Mouse (Mus musculus) adrenal gland, postnatal 25 days (tissue): ENCODE results near the gene Mvp. TPM values are rescaled to one million over a fixed set of nuclear protein-coding genes. Genes with fewer than 3 reads are reported as not detected.

Experiments
- DNase-seq: peaks from one replicate; pipeline ENCODE4 v3.0.0; 2021; ENCODE audit warnings: mixed read lengths
- long read RNA-seq: library from polyadenylated mRNA; stranded (forward); transcript quantifications from one replicate; pipeline ENCODE4 v2.0.0, GENCODE M21; 2021
- total RNA-seq: library from RNA; stranded (reverse); gene quantifications from 2 replicates; pipeline ENCODE4 v1.2.3, GENCODE M21; 2021

Mvp gene
- total RNA-seq: 102 and 118 TPM in 2 replicates
- long read RNA-seq, transcript Mvp-202 (15 exons, 2,837 nt): major isoform, 77 of 118 reads
- long read RNA-seq, partial matches to known transcripts: 37 of 118 reads
- long read RNA-seq, other reads (novel, unspliced or antisense): 4 of 118 reads

DNA sequence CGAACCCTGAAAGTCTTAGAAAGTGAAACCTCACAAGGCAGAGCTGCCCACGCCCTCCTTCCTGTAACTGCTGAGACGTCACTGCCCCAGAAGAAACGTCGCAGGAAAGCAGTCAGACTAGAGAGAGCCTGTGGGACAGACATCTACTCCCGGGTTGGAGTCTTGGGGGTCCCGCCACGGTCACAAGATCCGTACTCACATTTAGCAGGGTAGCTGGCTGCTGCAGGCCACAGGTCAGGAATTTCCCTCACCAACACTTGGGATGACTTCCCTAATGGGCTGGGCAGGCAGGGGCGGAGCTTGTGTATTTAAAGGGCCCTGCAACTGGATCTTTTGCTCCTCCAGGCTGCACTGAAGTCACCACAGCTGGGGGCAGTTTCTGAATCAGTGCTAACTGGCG, at the start of gene Mvp:
Mvp (minus strand) TSS at position 302 of the 400 bp plus-strand sequence.
- peak; percentile 67 for DNase-seq

DNA sequence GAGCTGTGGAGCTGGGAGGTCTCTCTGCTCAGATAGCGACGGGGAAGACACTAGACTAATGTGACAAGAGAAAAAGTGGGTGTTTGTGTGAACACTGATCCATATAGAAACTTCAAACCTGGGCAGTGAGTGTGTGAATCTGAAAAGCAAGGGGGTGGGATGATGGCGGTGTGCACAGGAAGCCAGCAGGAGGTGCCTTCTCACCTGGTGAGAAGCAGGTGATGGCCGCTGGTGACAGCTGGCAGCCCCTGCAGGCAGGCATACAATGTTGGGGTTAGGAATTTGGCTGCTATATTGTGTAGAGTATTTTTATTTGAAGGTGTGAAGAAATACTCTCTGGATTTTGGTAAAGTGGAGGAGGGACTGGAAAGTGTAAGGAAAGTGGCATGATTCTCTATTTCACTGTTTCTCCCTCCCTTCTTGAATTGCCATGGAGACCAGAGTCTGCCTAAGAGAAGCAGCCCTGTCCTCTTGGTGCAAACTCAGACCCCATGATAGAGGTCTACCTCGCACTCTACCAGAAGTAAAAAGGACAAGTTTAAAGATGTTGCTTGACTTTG, 40.7 kb upstream of the Mvp start:
- DNase-seq: no peak

DNA sequence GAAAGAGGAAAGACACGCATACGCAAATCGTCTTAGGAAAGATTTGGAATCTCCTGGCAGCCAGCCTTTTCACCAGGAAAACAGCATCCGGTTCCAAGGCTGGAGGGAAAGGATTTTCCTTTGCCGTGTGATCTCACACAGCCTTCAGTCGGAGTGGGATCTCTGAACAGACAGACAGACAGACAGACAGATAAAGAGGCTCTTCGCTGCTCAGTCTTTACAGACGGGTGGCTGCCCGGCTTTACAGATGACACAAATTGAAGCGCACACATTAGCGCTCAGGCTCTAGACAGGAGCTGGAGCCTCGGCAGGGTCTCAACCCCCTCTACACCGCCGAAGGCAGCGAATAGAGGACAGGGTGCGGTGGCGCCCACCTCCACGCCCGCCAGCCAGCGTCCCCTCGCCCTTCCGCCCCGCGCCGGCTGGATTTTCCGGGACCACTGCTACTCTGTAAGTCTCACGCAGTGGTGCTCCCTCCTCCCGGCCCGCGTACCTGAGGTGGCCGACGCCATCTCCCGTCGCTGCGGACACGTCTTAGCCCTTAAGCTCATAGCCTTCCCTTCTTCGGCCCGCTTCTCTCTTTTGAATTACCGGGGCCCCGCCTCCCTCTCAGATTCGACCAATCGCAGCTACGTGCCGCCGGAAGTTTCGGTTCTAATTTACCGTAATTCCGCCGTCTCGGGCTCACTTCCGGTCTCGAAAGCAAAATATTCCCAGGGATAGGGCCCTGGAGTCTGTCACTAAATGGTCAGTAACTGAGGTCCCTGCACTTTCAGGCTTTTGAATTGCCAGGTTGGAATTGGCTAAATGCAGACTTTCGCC, 27.6 kb upstream of the Mvp start, which contains the start of gene Kif22:
Kif22 (minus strand) TSS at position 621 of the 822 bp plus-strand sequence.
- peak; percentile 88 for DNase-seq

DNA sequence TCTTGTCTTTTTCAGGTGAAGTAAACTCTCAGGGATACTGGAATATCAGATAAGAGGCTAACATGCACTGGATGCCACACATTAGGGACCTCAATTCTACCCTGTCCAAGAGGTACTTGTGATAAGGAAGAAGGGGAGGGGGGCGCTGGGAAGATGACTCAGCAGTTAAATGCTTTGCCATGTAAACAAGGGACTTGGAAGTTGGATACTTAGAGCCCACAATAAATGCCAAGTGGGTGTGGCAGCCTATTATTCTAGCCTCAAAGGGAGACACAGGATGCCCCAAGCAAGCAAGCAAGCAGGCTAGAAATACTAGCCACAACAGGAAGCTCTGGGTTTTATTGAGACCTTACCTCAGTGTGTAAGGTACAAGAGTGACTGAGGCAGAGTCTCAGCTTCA, 16.8 kb upstream of the Mvp start:
- DNase-seq: no peak

- DNase-seq: no peak
These were observed 15.8 kb upstream of the Mvp start for GRCm38 (mm10) chr7:127030172-127030571.

DNA sequence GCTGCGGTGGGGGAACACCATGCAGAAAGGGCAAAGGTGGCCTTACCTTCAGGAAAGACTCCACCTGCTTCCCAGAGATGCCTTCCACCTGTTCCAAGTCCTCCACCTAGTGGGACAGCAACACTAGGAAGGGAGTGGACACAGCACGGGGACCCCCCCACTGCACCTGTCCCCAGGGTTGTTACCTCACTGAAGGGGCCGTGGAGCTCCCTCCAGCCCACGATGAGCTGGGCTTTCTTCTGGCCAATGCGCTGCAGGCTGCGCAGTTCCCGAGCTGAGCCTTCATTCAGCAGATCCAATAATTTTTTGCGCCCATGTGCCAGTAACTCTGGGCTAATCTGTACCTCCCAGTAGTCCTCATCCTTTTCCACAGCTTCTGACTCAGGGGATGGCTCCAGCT, 13.5 kb upstream of the Mvp start:
- no peak for DNase-seq

- DNase-seq: peak; percentile 98
These were observed 12.7 kb upstream of the Mvp start, which contains the start of gene Maz for GRCm38 (mm10) chr7:127026984-127027726. Gene Maz (minus strand): TSS chr7:127027037.

DNA sequence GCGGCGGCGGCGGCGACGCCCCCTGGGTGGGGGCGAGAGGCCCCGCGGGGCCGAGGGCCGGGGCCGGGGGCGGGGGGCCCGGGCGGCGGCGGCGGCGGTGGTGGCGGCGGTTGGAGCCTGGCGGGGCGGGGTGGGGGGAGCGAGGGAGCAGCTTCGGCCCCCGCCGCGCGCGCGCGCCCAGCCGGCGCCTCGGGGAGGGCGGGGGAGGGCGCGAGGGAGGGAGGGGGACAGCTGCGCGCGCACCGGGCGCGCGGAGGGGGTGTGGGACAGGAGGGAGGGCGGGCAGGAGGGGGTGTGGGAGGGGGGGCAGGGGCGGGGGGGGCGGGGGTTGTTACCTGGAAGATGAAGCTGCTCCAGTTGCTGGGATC, 12.2 kb upstream of the Mvp start:
- DNase-seq: peak; percentile 91

DNA sequence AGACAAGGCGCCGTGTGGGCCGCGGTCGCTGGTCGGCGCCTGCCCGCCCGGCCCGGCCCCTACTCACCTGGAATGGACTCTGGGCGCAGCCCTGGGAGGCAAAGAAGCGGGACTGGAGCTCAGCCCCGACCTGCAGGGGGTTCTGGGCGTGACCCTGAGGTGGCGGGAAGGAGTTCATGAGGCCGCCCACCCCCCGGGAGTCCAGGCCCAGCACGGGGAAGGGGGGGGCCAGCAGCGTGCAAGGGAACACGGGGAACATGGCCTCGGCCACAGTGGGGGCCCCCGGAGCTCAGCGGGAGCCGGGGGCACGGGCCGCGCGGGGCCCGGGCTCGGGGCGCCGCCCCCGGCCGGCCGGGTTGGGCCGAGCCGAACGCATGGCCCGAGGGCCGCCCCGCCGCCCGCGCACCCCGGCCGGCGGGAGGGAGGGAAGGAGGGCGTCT, 11.8 kb upstream of the Mvp start:
- DNase-seq: peak; percentile 63

DNA sequence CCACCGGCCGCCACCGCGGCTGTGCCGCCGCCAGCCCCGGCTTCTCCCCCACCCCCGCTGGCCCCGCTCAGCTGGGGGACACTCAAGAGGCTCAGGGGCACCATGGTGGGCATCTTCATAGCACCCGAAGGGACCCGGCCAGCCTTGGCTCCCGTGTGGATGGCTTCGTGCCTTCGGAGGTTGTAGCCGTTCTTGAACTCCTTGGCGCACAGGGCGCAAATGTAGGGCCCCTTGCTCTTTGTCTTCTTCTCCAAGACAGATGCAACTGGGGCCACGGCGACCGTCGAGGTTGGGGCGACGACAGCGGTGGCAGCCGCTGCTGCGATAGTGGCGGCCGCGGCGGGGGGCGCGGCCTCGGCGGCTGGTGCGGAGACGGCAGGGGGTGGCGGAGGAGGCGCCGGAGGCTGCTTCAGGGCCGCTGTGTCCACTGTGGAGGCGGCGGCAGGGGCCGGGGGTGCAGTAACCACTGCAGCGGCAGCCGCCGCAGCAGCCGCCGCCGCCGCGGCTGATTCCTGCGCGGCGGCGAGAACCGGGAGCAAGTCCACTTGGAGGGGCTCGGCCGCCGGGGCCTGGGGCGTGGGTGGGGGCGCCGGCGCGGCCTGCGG, 11.2 kb upstream of the Mvp start:
- peak; percentile 65 for DNase-seq

DNA sequence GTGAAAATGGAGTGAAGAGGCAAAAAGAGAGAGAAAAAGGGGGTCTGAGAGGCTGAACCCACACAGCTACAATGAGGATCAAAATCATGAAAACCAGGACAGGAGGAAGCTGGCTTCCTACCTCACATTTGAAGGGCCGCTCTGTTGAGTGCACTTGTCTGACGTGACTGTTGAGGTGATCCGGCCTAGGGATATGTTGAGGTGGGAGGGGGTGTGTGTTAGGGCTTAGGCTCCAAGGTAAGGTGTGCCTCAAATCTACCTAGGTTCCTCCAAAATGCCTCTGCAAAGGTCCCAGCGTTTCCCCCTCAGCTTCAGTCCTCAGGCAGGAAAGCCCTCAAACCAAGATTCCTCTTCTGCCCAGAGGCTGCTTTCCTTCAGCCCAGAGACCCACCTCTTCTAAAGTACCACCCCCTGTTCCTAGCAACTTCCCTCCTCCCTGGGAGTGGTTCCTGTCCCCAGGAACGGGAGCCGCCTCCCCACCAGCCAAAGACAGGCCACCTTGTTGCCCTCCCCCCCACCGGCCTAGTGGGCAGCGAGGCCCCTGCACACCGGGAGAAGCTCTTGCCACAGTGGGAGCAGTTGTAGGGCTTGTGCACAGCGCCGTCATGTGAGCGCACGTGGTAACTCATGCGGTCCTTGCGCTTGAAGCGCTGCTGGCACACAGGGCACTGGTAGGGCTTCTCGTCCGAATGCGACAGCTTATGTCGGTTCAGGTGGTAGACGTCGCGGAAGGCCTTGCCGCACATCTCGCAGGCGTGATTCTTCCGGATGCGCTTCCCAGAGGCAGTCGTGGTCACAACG, 10.5 kb upstream of the Mvp start:
- DNase-seq: peak; percentile 72

DNA sequence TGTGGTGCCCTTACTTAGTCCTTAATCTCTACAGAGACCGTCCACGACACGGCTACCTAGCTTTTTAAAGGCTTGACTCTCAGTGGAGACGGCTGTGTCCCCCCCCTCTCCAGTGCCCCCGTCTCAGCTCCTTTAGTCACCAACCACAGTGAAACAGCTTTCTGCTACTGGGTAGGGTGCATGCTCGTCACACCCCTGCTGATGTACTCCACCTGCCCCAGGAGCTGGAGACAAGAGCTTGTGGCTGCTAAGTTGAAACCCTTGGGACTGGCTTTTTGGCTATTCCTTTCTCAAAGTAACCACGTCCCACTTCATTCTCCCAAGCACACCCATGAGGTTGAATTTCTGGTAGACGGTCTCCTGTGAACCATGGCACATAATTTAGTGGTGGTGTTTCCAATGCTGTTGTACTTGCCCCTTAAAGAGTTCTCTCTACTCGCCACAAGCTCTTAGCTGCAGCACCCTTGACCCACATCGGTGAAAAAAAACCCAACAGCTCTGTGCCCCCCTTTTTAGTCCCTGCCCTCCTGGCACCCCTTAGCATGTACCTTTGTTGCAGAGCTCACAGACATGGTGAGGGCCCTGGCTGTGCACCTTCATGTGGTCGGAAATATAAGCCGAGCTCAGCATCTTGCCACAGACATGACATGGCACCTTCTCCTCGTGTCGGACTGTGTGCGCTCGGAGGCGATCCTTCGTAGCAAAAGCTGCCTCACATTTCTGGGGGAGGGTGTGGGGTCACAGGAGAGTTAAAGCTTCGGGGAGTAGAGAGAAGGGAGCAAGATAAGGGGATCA, 9.7 kb upstream of the Mvp start:
- no peak for DNase-seq

- DNase-seq: no peak
These were observed 8.9 kb upstream of the Mvp start for GRCm38 (mm10) chr7:127023272-127023691.

DNA sequence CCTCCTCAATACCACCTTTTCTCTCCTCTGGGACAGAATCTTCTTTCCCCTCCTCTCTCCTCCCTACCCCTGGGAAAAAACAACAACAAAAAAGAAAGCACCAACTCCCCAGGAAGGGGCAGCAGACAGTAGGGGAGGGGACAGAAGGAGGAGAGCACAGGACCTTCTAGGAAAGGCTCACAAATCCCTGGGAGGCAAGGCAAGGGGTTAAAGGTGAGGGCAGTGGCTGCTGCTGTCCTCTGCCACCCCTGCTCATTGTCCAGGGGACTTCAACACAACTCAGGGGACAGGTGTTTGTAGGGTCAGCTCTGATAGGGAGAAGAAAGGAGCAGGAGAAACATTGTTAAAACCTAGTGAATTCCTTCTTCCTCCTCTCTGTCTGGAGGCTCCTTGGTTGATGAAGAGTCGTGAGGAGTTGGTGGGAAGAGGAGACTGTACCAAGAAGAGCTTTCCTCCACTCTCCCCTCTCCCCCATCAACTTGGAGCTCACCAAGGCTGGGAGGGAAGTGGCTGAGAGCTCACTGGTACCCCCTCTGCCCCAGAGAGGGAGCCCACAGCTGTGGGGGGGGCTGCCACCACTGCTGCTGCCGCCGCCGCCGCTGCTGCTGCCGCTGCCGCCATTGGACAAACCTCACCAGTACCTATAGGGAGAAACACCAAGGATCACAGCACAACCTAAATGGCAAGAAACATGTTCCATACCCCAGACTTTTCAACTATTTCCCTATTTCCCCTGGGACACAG, 8.3 kb upstream of the Mvp start:
- DNase-seq: no peak

GRCm38 (mm10) chr7:127021563-127022527, 7.4 kb upstream of the Mvp start:
- DNase-seq: no peak

DNA sequence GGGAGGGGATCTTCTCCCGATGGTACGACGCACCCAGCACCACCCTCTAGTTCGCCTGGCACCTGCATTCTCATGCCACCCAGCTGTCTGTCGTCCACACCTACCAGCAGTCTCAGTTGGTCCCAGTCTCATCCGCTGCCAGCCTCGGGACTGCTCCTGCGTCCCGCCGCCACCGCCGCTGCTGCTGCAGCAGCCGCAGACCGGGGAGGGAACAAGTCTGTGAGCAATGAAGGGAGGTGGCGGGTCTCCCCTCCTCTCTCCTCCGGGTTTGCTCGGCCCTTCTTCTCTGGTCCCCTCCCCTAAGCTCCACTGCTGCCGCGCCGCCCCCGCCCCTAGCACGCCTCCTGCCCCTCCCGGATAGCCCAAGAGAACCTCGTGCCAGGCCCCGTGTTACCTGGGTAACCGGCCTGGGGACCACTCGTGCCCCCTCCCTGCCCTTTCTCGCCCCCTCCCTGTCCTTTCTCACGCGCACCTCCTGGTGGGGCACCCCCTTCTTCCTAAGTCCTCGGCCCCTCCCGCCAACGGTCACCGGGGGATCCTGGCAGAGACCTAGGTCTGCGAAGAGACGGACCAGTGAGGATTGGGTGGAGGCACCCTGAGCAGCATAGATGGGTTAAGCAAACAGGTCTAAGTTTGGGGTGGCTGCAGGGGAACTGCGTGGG, 6.6 kb upstream of the Mvp start, which contains the start of the genes Gm42742 and Prrt2:
Gm42742 (minus strand) TSS at position 197 of the 662 bp plus-strand sequence.
Prrt2 (minus strand) TSS at position 311 of the 662 bp plus-strand sequence.
- peak; percentile 54 for DNase-seq

DNA sequence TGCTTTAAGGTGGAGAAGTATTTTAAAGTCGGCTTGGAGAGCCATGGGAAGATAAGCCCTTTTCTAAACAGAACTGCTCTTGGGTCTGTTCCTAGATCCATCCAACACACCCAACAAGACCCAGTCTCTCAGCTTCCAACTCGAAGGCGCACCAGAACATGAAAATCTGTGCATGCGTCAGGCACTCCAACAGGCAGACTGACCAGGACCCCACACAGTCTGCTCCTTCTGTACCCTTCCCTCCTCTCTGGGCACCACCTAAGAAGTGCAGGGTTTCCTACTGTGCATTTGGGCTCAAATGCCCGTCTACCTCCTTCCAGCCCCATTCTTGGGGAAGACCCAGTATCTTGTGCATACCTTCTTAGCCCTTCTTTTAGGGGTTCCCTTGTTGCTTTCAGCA, 6.1 kb upstream of the Mvp start:
- DNase-seq: no peak

DNA sequence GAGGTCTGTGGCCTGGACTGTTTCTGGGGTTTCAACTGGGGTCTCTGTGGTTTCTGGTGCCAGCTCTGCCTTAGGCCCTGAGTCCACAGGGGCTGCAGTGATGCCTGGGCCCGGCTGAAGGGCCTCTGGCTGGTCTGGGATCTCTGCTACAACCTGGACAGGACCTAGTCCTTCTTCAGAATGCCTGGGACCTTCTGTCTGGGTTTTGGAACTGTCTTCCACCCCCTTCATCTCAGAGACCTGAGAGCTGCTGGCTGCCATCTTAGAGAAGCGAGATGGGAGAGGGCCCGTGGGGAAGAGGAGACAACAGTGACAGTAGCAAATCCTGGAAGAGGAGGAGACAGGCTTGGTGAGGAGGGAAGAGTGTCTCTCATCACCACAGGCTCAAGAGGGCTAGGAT, 5.6 kb upstream of the Mvp start:
- DNase-seq: no peak
